Mouse (Mus musculus) myocyte (in vitro differentiated cells): ENCODE measurements at regions not wholly inside any gene's neighbourhood (a gene's known extent, or its start where the extent isn't known, plus 50 kb on each side); places are given as distances from the start of the nearest gene placed in this dataset.

ENCODE experiments used
- H3K27me3 ChIP-seq: one replicate; pipeline ENCODE4 v1.6.1; 2011; ENCODE audit not compliant: control insufficient read depth, insufficient read depth, insufficient read length
- H3K36me3 ChIP-seq: one replicate; pipeline ENCODE4 v1.6.1; 2011; ENCODE audit not compliant: control insufficient read depth, insufficient read depth
- H3K4me2 ChIP-seq: one replicate; pipeline ENCODE4 v1.6.1; 2011; ENCODE audit warnings: low read depth, control low read depth
- H3K4me3 ChIP-seq: one replicate; pipeline ENCODE4 v1.5.1; 2011; ENCODE audit warnings: mild to moderate bottlenecking, control low read depth, moderate library complexity
- H3K79me2 ChIP-seq: one replicate; pipeline ENCODE4 v1.6.1; 2011; ENCODE audit not compliant: control insufficient read depth, insufficient read depth
- H3ac ChIP-seq: one replicate; pipeline ENCODE4 v1.6.1; 2011; ENCODE audit not compliant: control insufficient read depth, insufficient read length
- CEBPB ChIP-seq: IDR thresholded peaks from 2 replicates; pipeline ENCODE4 v1.6.1; 2011; ENCODE audit warnings: mild to moderate bottlenecking, moderate library complexity; ENCODE audit not compliant: poor library complexity, insufficient read depth, severe bottlenecking
- E2F4 ChIP-seq: IDR thresholded peaks from one replicate; pipeline ENCODE4 v1.6.1; 2011; ENCODE audit warnings: mild to moderate bottlenecking, control low read depth, moderate library complexity; ENCODE audit not compliant: insufficient read depth
- MAX ChIP-seq: IDR thresholded peaks from one replicate; pipeline ENCODE4 v1.6.1; 2011; ENCODE audit warnings: low read depth, mild to moderate bottlenecking, control low read depth
- MYOD1 ChIP-seq, 3 experiments: IDR thresholded peaks; one replicate each; pipeline ENCODE4 v1.6.1; 2011; ENCODE audit warnings: control low read depth in 2 of 3, low read depth in 2 of 3, mild to moderate bottlenecking in 2 of 3, moderate library complexity in 1 of 3; ENCODE audit not compliant: insufficient read length in 2 of 3, control insufficient read depth in 1 of 3
- MYOG ChIP-seq, 3 experiments: IDR thresholded peaks; one replicate each; pipeline ENCODE4 v1.6.1; 2011; ENCODE audit warnings: control low read depth in 2 of 3, low read depth in 2 of 3, mild to moderate bottlenecking in 2 of 3; ENCODE audit not compliant: insufficient read length in 2 of 3, control insufficient read depth in 1 of 3, insufficient read depth in 1 of 3
- POLR2A ChIP-seq: IDR thresholded peaks from one replicate; pipeline ENCODE4 v1.6.1; 2011; ENCODE audit warnings: low read depth, mild to moderate bottlenecking, control low read depth, moderate library complexity; ENCODE audit not compliant: insufficient read length
- POLR2AphosphoS2 ChIP-seq: IDR thresholded peaks from one replicate; pipeline ENCODE4 v1.6.1; 2011; ENCODE audit warnings: low read depth, control low read depth; ENCODE audit not compliant: insufficient read length
- REST ChIP-seq: IDR thresholded peaks from one replicate; pipeline ENCODE4 v1.6.1; 2011; ENCODE audit warnings: mild to moderate bottlenecking, control low read depth, moderate library complexity; ENCODE audit not compliant: insufficient read depth, insufficient read length
- SRF ChIP-seq: IDR thresholded peaks from one replicate; pipeline ENCODE4 v1.6.1; 2011; ENCODE audit warnings: low read depth; ENCODE audit not compliant: control insufficient read depth, insufficient read length
- TCF12 ChIP-seq: IDR thresholded peaks from one replicate; pipeline ENCODE4 v1.6.1; 2011; ENCODE audit warnings: mild to moderate bottlenecking, control low read depth; ENCODE audit not compliant: poor library complexity, insufficient read depth, severe bottlenecking
- TCF3 ChIP-seq: IDR thresholded peaks from one replicate; pipeline ENCODE4 v1.6.1; 2011; ENCODE audit warnings: low read depth, control low read depth; ENCODE audit not compliant: insufficient read length
- USF1 ChIP-seq: IDR thresholded peaks from one replicate; pipeline ENCODE4 v1.6.1; 2011; ENCODE audit warnings: low read depth, mild to moderate bottlenecking, control low read depth, moderate library complexity

DNA sequence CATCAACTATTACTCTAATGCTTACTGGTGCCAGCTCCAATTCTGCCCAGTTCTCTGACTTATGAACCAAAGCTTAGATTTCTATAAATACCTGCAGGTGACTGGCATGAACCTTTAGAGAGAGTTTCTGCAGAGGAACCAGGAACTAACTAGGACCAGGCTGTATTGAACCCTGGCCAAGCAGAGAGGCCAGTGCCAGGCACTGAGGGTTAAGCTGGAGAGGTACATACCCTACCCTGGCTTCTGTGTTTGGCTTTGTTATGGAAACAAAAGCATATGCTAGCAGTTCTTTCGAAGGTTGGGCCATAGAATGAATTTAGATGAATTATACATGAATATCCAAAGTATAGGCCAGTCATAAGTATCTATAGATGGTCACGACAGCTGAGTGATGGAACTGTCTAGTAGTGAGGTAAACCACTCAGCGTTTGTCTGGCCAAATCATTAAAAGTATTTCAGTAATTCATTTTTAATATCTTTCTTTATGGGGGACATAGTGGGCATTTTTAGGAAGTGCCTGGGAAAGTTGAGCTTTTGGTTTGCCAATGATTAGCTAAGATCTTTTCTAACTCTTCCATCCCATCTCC lies 107.0 kb downstream of the Slc4a3 start:
- H3K4me2 ChIP-seq = peak overlapping the region; percentile 39
- no peaks in the 10 kb centered on the region for H3K36me3 ChIP-seq
- no peak for TF ChIP-seq SRF
- no peak for TF ChIP-seq MAX
- no peak for TF ChIP-seq TCF12
- TF ChIP-seq TCF3 = no peak
- no peak for TF ChIP-seq USF1
- TF ChIP-seq CEBPB = no peak
- TF ChIP-seq MYOG (IDR thresholded peaks at IDR 0.05; ENCODE audit: control insufficient read depth in 1 of 3, insufficient read depth in 1 of 3, insufficient read length in 2 of 3, low read depth in 2 of 3) = no peak
- TF ChIP-seq REST = no peak
- no peak for TF ChIP-seq MYOD1 (IDR thresholded peaks at IDR 0.05; ENCODE audit: control insufficient read depth in 1 of 3, insufficient read length in 2 of 3, low read depth in 2 of 3)
- no peak for TF ChIP-seq POLR2A
- no peak for TF ChIP-seq E2F4
- H3ac ChIP-seq = no peak overlapping the region
- peaks cover 5% of the 10 kb centered on the region for H3K27me3 ChIP-seq
- H3K79me2 ChIP-seq = no peaks in the 10 kb centered on the region
- H3K4me3 ChIP-seq = no peak overlapping the region

- H3ac ChIP-seq = no peak overlapping the region
- H3K36me3 ChIP-seq = no peaks in the 10 kb centered on the region
- TF ChIP-seq POLR2AphosphoS2 = no peak
- no peak for TF ChIP-seq TCF3
- no peak for TF ChIP-seq MAX
- no peak for TF ChIP-seq REST
- peaks cover 5% of the 10 kb centered on the region for H3K27me3 ChIP-seq
- H3K79me2 ChIP-seq = no peaks in the 10 kb centered on the region
- no peak overlapping the region for H3K4me3 ChIP-seq
- H3K4me2 ChIP-seq = peak overlapping the region; percentile 39
Measured at GRCm38 (mm10) chr1:75653671-75654076, 107.6 kb downstream of the Slc4a3 start.

DNA sequence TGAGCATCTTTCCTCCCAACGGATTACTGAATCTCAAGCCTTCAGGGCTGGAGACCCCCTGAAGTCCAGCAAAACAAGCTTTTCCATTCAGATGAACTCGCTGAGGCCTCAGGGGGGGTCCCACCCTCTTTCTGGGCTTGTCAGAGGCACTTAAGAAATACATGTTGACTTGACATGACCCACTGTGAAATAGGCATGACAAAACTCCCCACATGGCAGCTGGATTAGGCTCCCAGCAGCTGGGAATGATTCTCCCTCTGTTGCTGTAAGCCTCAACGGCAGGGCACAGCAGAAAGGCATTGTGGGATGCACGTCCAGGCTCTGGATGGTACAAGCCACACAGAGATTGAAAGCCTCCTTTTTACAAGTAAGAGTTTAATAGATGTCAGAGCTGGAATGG lies 110.5 kb downstream of the Slc4a3 start:
- no peak overlapping the region for H3K4me2 ChIP-seq

DNA sequence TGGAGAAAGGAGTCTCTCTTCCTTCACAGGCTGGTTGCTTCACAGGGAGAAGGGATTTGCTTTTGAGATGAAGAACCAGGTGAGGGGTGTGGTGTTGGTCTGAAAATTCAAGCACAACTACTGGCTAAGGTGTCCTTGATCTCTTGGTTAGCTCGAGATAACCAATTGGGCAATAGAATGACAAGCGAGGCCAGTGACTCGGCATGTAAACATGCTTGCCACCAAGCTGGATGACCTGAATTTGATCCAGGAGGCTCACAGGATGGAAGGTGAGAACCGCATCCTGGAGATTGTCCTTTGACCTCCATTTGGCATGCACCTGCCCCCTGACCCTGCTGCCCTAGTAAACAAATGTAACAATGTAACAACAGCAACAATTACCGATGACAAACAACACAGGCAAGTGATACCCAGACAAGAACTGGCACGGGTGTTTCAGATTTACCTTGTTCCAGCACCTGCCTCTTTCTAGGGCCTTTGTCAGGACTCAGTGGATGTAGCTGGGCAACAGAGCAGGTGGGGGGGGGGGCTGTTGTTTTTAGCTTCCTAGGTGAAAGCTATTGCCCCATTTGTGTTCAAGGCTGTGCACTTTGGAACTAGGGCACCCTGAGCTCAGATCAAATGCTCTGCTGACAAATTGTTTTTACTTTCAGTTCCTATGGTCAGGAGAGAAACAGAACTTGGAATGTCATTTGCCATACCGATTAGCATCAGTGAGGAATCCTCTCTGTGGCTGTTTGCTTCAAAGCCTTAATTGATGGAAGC lies 114.5 kb downstream of the Slc4a3 start:
- H3K4me3 ChIP-seq = no peak overlapping the region
- H3ac ChIP-seq = no peak overlapping the region

More for the DNA sequence above, 110.5 kb downstream of the Slc4a3 start:
- H3K79me2 ChIP-seq = no peaks in the 10 kb centered on the region
- no peak overlapping the region for H3K4me3 ChIP-seq
- H3K36me3 ChIP-seq = no peaks in the 10 kb centered on the region
- no peak overlapping the region for H3ac ChIP-seq
- H3K27me3 ChIP-seq = peaks cover 5% of the 10 kb centered on the region
- TF ChIP-seq MYOG (IDR thresholded peaks at IDR 0.05; ENCODE audit: control insufficient read depth in 1 of 3, insufficient read depth in 1 of 3, insufficient read length in 2 of 3, low read depth in 2 of 3) = no peak
- TF ChIP-seq SRF = no peak
- no peak for TF ChIP-seq MAX
- TF ChIP-seq TCF3 = no peak
- no peak for TF ChIP-seq REST
- TF ChIP-seq USF1 = no peak
- TF ChIP-seq POLR2A = no peak
- TF ChIP-seq E2F4 = no peak
- TF ChIP-seq CEBPB = no peak

More for the DNA sequence above, 114.5 kb downstream of the Slc4a3 start:
- H3K36me3 ChIP-seq = no peaks in the 10 kb centered on the region
- no peak for TF ChIP-seq POLR2A
- TF ChIP-seq SRF = no peak
- TF ChIP-seq MYOD1 (IDR thresholded peaks at IDR 0.05; ENCODE audit: control insufficient read depth in 1 of 3, insufficient read length in 2 of 3, low read depth in 2 of 3) = no peak
- no peak for TF ChIP-seq USF1
- no peak for TF ChIP-seq TCF12
- no peak for TF ChIP-seq E2F4
- no peak for TF ChIP-seq POLR2AphosphoS2
- TF ChIP-seq TCF3 = no peak
- TF ChIP-seq REST = no peak
- no peak for TF ChIP-seq MAX
- TF ChIP-seq MYOG (IDR thresholded peaks at IDR 0.05; ENCODE audit: control insufficient read depth in 1 of 3, insufficient read depth in 1 of 3, insufficient read length in 2 of 3, low read depth in 2 of 3) = no peak
- no peak for TF ChIP-seq CEBPB
- no peak overlapping the region for H3K4me2 ChIP-seq
- no peaks in the 10 kb centered on the region for H3K79me2 ChIP-seq
- no peaks in the 10 kb centered on the region for H3K27me3 ChIP-seq
